Mouse (Mus musculus): ENCODE data around the gene Slc22a20. TPM values are rescaled to one million over a fixed set of nuclear protein-coding genes. Genes with fewer than 3 reads are reported as not detected.

Slc22a20 gene
- polyA plus RNA-seq, 1 experiment from 2014 or later = not detected

DNA sequence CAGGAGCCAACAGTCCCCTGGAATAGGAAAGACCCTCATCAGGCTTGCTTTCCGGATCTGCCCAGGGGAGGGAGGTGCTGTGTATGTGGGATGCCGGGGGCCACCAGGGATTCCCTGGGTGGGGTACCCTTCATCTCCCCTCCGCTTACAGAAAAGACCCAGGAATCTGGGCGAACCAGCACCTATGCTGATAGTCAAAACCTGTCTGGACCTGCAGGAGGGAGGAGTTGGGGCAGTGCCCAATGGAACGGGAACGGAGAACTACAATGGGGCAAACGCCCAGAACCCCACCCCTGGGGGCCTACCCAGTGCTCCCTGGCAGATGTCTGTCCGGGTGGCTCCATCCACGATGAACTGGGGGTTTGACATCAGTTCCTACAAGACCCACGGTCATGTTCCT lies 27.7 kb upstream of the Slc22a20 start:
- Histone ChIP-seq H3K36me3 (no peaks in the 10 kb centered on the region), H3K27ac (replicated peaks) (no peak overlapping the region), H3K27me3 (replicated peaks) (peaks cover 29% of the 10 kb centered on the region), H3K4me1 (peaks cover 20% of the 10 kb centered on the region), H3K9me3 (replicated peaks) (no peaks in the 10 kb centered on the region), H3K4me3 (replicated peaks) (no peak overlapping the region), H3K4me2 (no peak overlapping the region), H3K9ac (replicated peaks) (no peak overlapping the region)
- no peak for ATAC-seq (ENCODE audit: low FRiP score)
- WGBS = 91% methylated on average over 10 of the region's 10 CpGs

DNA sequence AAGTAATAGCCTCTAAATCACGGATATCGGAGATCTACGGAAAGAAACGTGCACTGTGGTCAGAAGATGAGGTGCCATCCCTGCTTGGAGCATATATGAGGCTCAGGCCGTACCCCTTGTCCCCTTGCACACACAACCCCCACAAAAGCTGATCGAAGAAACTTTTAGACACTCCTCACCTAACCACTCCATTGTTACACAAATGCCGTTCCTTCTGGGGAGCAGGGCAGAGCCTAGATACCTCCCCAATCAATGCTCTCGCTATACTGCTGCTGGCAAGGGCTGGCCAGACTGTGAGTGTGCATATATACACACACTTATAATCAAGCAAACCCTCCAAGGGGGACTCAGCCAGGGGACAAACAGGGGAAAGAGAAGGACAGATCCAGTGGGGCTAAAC lies 23.2 kb upstream of the Slc22a20 start:
- peaks cover 7% of the 10 kb centered on the region for H3K27me3 ChIP-seq (replicated peaks)
- no peak for ATAC-seq (ENCODE audit: low FRiP score)
- H3K4me3 ChIP-seq (replicated peaks) = no peak overlapping the region
- H3K9me3 ChIP-seq (replicated peaks) = no peaks in the 10 kb centered on the region
- no peak overlapping the region for H3K4me2 ChIP-seq
- H3K4me1 ChIP-seq = no peaks in the 10 kb centered on the region
- H3K36me3 ChIP-seq = no peaks in the 10 kb centered on the region
- 74% methylated on average over 8 of the region's 8 CpGs for WGBS
- H3K9ac ChIP-seq (replicated peaks) = no peak overlapping the region
- H3K27ac ChIP-seq (replicated peaks) = no peak overlapping the region

DNA sequence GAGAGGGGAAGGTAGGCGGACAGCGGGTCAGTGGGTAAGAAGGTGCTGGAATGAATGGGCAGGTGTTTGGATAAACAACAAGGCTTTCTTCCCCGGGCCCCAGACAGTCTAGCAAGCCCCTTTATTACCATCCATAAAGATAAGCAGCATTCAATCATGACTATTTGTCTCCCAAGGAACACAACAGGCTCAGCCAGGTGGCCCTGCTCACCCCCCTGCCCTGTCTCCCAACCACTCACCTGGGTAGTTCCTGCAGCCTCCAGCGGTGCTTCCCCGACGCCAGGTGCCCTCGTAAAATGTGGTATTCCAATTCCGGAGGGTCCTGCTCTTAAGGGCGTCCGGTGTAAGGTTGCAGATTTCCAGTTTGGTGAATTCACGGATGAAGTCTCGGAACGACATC lies 21.1 kb upstream of the Slc22a20 start:
- WGBS = 77% methylated on average over 13 of the region's 13 CpGs
- no peak overlapping the region for H3K4me2 ChIP-seq

DNA sequence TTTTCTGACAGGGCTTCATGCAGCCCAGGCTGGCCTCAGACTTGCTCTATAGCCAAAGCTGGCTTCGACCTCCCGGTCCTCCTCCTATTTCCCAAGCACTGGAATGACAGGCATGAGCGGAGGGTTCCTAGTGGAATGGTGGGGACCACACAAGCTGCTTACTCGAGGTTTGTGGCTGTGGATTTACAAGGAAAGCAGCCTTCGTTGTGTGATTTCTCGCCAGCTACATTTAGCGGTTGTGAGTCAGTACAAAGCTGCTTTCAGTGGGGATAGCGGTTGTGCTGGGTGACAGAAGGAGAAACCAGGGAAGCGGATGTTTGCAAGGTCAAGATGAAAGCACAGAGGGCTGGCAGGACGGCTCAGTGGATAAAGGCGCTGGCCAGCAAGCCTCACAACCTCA lies 19.6 kb upstream of the Slc22a20 start:
- Histone ChIP-seq H3K4me2 (no peak overlapping the region), H3K27me3 (replicated peaks) (no peaks in the 10 kb centered on the region), H3K4me1 (no peaks in the 10 kb centered on the region), H3K36me3 (no peaks in the 10 kb centered on the region), H3K9me3 (replicated peaks) (no peaks in the 10 kb centered on the region), H3K9ac (replicated peaks) (no peak overlapping the region), H3K27ac (replicated peaks) (no peak overlapping the region), H3K4me3 (replicated peaks) (no peak overlapping the region)
- no peak for ATAC-seq (ENCODE audit: low FRiP score)
- 64% methylated on average over 11 of the region's 11 CpGs for WGBS

More for the DNA sequence above, 21.1 kb upstream of the Slc22a20 start:
- Histone ChIP-seq H3K36me3 (no peaks in the 10 kb centered on the region), H3K27ac (replicated peaks) (no peak overlapping the region), H3K9ac (replicated peaks) (no peak overlapping the region), H3K9me3 (replicated peaks) (no peaks in the 10 kb centered on the region), H3K27me3 (replicated peaks) (no peaks in the 10 kb centered on the region), H3K4me1 (no peaks in the 10 kb centered on the region), H3K4me3 (replicated peaks) (no peak overlapping the region)
- ATAC-seq (ENCODE audit: low FRiP score) = no peak

DNA sequence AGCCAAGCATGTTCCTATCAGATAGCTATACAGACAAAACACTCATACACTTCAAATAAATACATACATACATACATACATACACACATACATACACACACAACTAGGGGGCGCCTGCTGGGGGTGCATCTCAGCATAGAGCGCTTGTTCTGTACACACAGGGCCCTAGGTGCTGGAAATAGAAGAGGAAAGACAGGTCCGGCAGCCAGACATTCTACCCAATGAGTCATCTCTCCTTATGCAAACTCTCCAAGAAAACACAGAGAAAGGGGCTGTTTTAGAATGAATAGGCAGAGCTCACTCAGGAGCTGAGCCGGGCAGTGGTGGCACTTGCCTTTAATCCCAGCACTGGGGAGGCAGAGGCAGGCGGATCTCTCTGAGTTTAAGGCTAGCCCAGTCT lies 14.0 kb upstream of the Slc22a20 start:
- Histone ChIP-seq H3K4me1 (no peaks in the 10 kb centered on the region), H3K9ac (replicated peaks) (no peak overlapping the region), H3K4me3 (replicated peaks) (no peak overlapping the region), H3K27ac (replicated peaks) (no peak overlapping the region), H3K4me2 (no peak overlapping the region), H3K9me3 (replicated peaks) (no peaks in the 10 kb centered on the region), H3K27me3 (replicated peaks) (no peaks in the 10 kb centered on the region), H3K36me3 (no peaks in the 10 kb centered on the region)
- 83% methylated on average over 5 of the region's 5 CpGs for WGBS
- no peak for ATAC-seq (ENCODE audit: low FRiP score)

DNA sequence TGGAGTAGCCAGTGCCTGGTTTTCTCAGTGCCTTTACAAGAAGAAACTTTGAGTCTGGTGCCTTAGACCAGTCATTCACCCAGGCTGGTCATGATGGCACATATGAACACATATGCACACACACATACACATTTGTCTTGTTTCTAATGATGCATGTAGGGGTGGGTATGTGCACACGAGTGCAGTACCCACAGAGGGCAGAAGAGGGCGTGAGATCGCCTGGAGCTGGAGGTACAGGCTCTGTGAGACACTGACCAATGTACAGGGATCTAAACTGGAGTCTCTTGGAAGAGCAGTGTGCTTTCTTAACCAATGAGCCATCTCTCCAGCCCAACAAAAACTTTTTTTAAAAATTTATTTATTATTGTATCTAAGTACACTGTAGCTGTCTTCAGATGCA lies 12.2 kb upstream of the Slc22a20 start:
- H3K36me3 ChIP-seq = no peaks in the 10 kb centered on the region
- 90% methylated on average over 3 of the region's 3 CpGs for WGBS

DNA sequence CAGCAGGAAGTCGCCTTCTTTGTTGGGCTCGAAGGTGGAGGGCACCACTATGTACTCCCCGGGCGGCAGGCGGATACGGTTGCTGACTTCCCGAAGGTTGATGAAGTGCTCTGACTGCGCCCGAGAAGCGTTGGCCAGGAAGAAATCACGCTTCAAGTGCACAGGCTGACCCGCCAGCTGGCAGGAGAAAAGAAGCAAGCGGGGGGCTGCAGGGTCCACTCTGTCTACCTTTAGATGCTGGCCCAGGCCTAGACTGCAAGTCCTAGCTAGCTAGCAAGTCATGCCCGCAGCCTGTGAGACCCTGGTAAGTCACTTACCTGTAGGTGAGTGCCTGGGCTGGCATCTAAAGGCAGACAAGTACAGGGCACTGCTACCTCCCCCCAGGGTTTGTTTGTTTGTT lies 8.8 kb upstream of the Slc22a20 start:
- no peak for ATAC-seq (ENCODE audit: low FRiP score)
- Histone ChIP-seq H3K4me3 (replicated peaks) (no peak overlapping the region), H3K27ac (replicated peaks) (no peak overlapping the region), H3K4me2 (no peak overlapping the region), H3K27me3 (replicated peaks) (no peaks in the 10 kb centered on the region), H3K9ac (replicated peaks) (no peak overlapping the region), H3K36me3 (no peaks in the 10 kb centered on the region), H3K4me1 (0 out of 2 replicates have a peak, but pooled peaks cover 1% of the 10 kb centered on the region), H3K9me3 (replicated peaks) (no peaks in the 10 kb centered on the region)
- 84% methylated on average over 14 of the region's 14 CpGs for WGBS

More for the DNA sequence above, 12.2 kb upstream of the Slc22a20 start:
- Histone ChIP-seq H3K27me3 (replicated peaks) (no peaks in the 10 kb centered on the region), H3K27ac (replicated peaks) (no peak overlapping the region), H3K4me2 (no peak overlapping the region), H3K9me3 (replicated peaks) (no peaks in the 10 kb centered on the region), H3K4me3 (replicated peaks) (no peak overlapping the region), H3K4me1 (no peaks in the 10 kb centered on the region), H3K9ac (replicated peaks) (no peak overlapping the region)
- no peak for ATAC-seq (ENCODE audit: low FRiP score)

DNA sequence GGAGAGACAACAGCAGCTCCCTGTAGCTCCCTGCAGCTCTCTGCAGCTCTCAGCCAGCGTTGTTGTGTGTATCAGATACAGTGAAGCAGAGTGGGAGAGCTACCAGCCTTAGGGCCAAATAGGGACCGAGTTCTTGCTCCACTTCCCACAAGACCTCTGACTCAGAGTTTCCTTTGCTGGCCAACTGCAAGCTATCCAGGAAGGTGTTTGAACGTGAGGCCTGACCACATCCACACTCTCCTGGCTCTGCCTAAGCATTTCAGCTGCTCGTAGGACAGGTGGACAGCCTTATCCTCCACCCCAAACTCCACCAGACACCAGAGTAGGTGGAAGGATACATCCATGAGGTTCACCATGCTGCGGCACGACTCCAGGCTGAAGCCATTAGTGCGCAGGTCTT lies 6.1 kb upstream of the Slc22a20 start:
- Histone ChIP-seq H3K9me3 (replicated peaks) (no peaks in the 10 kb centered on the region), H3K4me1 (peaks cover 16% of the 10 kb centered on the region), H3K27me3 (replicated peaks) (no peaks in the 10 kb centered on the region), H3K36me3 (no peaks in the 10 kb centered on the region), H3K4me3 (replicated peaks) (no peak overlapping the region), H3K9ac (replicated peaks) (no peak overlapping the region), H3K27ac (replicated peaks) (no peak overlapping the region), H3K4me2 (no peak overlapping the region)
- ATAC-seq (ENCODE audit: low FRiP score) = no peak
- 86% methylated on average over 7 of the region's 7 CpGs for WGBS

DNA sequence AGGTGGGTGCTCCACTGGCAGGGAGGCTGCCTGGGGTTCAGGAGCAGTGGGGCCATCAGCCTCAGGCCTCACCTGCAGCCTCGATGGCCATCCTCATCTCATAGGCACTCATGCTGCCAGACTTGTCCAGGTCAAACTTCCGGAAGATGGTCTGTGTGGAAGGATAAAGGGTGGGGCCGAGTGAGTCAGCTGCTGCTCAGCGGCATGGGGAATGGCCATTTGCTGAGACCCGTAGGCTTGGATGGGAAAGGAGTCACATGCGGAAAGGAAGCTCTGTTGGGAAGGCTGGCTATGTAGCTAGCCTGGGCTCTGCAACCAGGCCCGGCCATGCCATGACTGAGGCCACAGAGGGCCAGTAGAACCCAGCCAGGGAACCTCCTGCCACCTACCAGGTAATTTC lies 5.5 kb upstream of the Slc22a20 start:
- Histone ChIP-seq H3K27me3 (replicated peaks) (no peaks in the 10 kb centered on the region), H3K36me3 (no peaks in the 10 kb centered on the region), H3K9ac (replicated peaks) (no peak overlapping the region), H3K4me3 (replicated peaks) (no peak overlapping the region), H3K27ac (replicated peaks) (no peak overlapping the region), H3K4me2 (no peak overlapping the region), H3K9me3 (replicated peaks) (no peaks in the 10 kb centered on the region), H3K4me1 (peaks cover 16% of the 10 kb centered on the region)
- 88% methylated on average over 7 of the region's 7 CpGs for WGBS
- no peak for ATAC-seq (ENCODE audit: low FRiP score)

DNA sequence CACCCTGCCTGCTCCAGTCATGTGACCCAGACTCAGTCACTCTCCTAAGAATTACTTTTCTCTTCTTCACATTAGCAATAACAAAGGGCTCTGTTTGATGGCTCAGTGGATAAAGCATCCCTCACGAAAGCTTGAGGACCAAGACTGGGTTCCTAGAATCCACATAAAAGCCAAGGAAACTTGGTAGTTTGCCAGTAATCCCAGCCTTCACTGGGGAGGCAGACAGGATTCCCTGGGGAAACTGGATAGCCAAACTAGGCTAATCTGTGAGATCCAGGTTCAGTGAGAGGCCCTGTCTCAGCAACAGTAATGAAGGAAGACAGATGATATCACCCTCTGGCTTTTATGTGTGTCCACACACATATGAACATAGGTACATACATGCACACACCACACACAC lies 5.0 kb upstream of the Slc22a20 start:
- no peak overlapping the region for H3K4me3 ChIP-seq (replicated peaks)
- no peaks in the 10 kb centered on the region for H3K9me3 ChIP-seq (replicated peaks)
- WGBS = 37% methylated on average over 1 of the region's 1 CpGs
- no peak overlapping the region for H3K9ac ChIP-seq (replicated peaks)
- no peak for ATAC-seq (ENCODE audit: low FRiP score)
- no peak overlapping the region for H3K4me2 ChIP-seq
- no peaks in the 10 kb centered on the region for H3K36me3 ChIP-seq
- H3K27me3 ChIP-seq (replicated peaks) = no peaks in the 10 kb centered on the region
- H3K27ac ChIP-seq (replicated peaks) = no peak overlapping the region
- H3K4me1 ChIP-seq = peaks cover 16% of the 10 kb centered on the region

DNA sequence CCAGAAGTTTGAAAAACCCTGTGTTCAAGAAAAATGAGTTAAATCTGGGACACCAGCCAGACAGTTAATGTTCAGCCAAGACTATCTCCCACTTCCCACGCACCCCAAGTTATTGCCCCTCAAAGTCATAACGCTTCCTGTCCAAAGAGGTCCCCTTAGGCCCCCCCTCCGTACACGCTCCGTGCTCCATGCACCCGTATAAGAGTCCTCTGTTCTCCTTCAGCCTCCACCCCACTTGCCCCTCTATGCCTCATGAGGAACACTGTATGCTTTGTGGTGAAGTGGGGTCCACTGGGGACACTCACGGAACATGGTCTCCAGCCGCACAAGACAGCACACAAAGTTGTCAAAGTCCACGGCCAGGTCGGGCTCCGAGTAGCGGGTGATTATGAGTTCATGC lies 4.1 kb upstream of the Slc22a20 start:
- Histone ChIP-seq H3K9me3 (replicated peaks) (no peaks in the 10 kb centered on the region), H3K4me3 (replicated peaks) (no peak overlapping the region), H3K4me1 (peaks cover 16% of the 10 kb centered on the region), H3K9ac (replicated peaks) (no peak overlapping the region), H3K27ac (replicated peaks) (no peak overlapping the region), H3K27me3 (replicated peaks) (no peaks in the 10 kb centered on the region), H3K4me2 (no peak overlapping the region), H3K36me3 (no peaks in the 10 kb centered on the region)
- WGBS = 89% methylated on average over 12 of the region's 12 CpGs
- ATAC-seq (ENCODE audit: low FRiP score) = no peak

DNA sequence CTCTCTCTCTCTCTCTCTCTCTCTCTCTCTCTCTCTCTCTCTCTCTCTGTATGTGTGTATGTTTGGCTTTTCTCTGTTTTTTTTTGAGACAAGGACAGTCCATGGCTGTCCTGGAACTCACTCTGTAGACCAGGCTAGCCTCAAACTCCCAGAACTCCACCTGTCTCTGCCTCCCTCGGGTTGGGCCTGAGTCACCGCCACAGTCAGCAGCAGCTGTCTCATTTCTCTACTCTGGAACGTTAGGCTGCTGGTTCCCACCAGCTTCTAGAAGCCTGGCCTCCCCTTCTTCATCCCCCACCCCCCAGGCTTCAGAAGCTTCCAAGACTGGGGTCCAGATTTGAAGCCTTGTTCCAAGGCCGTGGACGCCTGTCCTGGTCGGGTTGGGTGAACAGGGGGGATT lies 3.6 kb upstream of the Slc22a20 start:
- Histone ChIP-seq H3K4me3 (replicated peaks) (no peak overlapping the region), H3K4me1 (peaks cover 16% of the 10 kb centered on the region), H3K4me2 (0 out of 2 replicates have a peak overlapping the region, but pooled peaks have one; percentile 44), H3K27me3 (replicated peaks) (no peaks in the 10 kb centered on the region), H3K27ac (replicated peaks) (peak overlapping the region; percentile 58; the same call in 1 of the 2 replicates), H3K9me3 (replicated peaks) (no peaks in the 10 kb centered on the region), H3K9ac (replicated peaks) (no peak overlapping the region), H3K36me3 (no peaks in the 10 kb centered on the region)
- no peak for ATAC-seq (ENCODE audit: low FRiP score)
- 71% methylated on average over 6 of the region's 6 CpGs for WGBS
